Mouse (Mus musculus) CD8-positive naive resting alpha-beta T cell, adult 57 days (primary cell): ENCODE data around the gene Gm3636. TPM values are rescaled to one million over a fixed set of nuclear protein-coding genes. Genes with fewer than 3 reads are reported as not detected.

Experiments used
- total RNA-seq: library from RNA; stranded (reverse); gene quantifications from one replicate; pipeline ENCODE4 v1.2.4, GENCODE M21; 2023

Gm3636 gene
- 2.1 TPM for total RNA-seq

GRCm38 (mm10) chr14:6742232-6742631, at the start of gene Gm3636:
Gene Gm3636 (minus strand): TSS chr14:6742332.

GRCm38 (mm10) chr14:6774311-6774710, 32.2 kb upstream of the Gm3636 start, which contains the start of gene Gm8362:
Gene Gm8362 (minus strand): TSS chr14:6774411.

GRCm38 (mm10) chr14:6720151-6720550, 22.0 kb downstream of the Gm3636 start, which contains the start of gene Gm8050:
Gene Gm8050 (minus strand): TSS chr14:6720251.

Other genes starting within 250 kb of the Gm3636 start
- gene Gm8356, start 205.0 kb downstream of the Gm3636 start, total RNA-seq: not detected
- gene Gm3629, start 151.7 kb downstream of the Gm3636 start, total RNA-seq: not detected
- not detected for gene Gm3460, start 119.9 kb downstream of the Gm3636 start, total RNA-seq
- gene Gm10251, start 58.2 kb downstream of the Gm3636 start, total RNA-seq: not detected
- gene Gm8050, start 22.1 kb downstream of the Gm3636 start, total RNA-seq: not detected
- gene Gm8362, start 32.1 kb upstream of the Gm3636 start, total RNA-seq: not detected
- gene Gm3642, start 98.0 kb upstream of the Gm3636 start, total RNA-seq: not detected
- not detected for gene Gm3667, start 147.6 kb upstream of the Gm3636 start, total RNA-seq
- not detected for gene Gm6356, start 231.5 kb upstream of the Gm3636 start, total RNA-seq